Mouse (Mus musculus): ENCODE data around the gene Trim80. TPM values are rescaled to one million over a fixed set of nuclear protein-coding genes. Genes with fewer than 3 reads are reported as not detected.

Gene Trim80
- total RNA-seq, 2 experiments from 2014 or later = not detected

Small RNA genes within 50 kb of the gene (microRNA-seq; reads per million reads assigned to microRNA genes)
- 0 reads per million in 2 experiments for gene Mir3968

Other genes starting within 250 kb of the Trim80 start
- gene Grin2c, start 173.3 kb upstream of the Trim80 start, total RNA-seq (2021) = 10 to 100 TPM; 43.5 to 50.9 TPM
- gene Fdxr, start 163.5 kb upstream of the Trim80 start, total RNA-seq (2021) = 10 to 100 TPM; 20.9 to 24.2 TPM
- gene Fads6, start 142.9 kb upstream of the Trim80 start, total RNA-seq (2021) = 10 to 100 TPM; 12.9 to 13.7 TPM
- under 1 TPM in 1 of 2 experiments, not detected in 1; 0.52 TPM for gene Otop2, start 133.4 kb upstream of the Trim80 start, total RNA-seq (2021)
- gene Ush1g, start 118.5 kb upstream of the Trim80 start, total RNA-seq (2021) = under 1 TPM; 0.30 to 0.35 TPM
- under 1 TPM in 1 of 2 experiments, not detected in 1; 0.22 TPM for gene Otop3, start 105.8 kb upstream of the Trim80 start, total RNA-seq (2021)
- 100 to 1,000 TPM; 106 to 109 TPM for gene Hid1, start 72.8 kb upstream of the Trim80 start, total RNA-seq (2021)
- gene Cdr2l, start 58.6 kb upstream of the Trim80 start, total RNA-seq (2021) = 10 to 100 TPM; 25.3 to 25.7 TPM
- gene Mrpl58, start 36.8 kb upstream of the Trim80 start, total RNA-seq (2021) = 100 to 1,000 TPM in 1 of 2 experiments, 10 to 100 TPM in 1; 98.1 to 105 TPM
- 100 to 1,000 TPM; 478 to 524 TPM for gene Atp5h, start 20.6 kb upstream of the Trim80 start, total RNA-seq (2021)
- 10 to 100 TPM; 69.2 to 77.4 TPM for gene Kctd2, start 20.4 kb upstream of the Trim80 start, total RNA-seq (2021)
- gene Slc16a5, start 21.9 kb downstream of the Trim80 start, total RNA-seq (2021) = not detected
- gene Armc7, start 35.1 kb downstream of the Trim80 start, total RNA-seq (2021) = 10 to 100 TPM; 10.9 to 11.2 TPM
- gene Nt5c, start 51.3 kb downstream of the Trim80 start, total RNA-seq (2021) = 10 to 100 TPM; 62.5 to 67.8 TPM
- 100 to 1,000 TPM; 138 to 161 TPM for gene Jpt1, start 73.8 kb downstream of the Trim80 start, total RNA-seq (2021)
- 100 to 1,000 TPM; 324 to 344 TPM for gene Sumo2, start 95.7 kb downstream of the Trim80 start, total RNA-seq (2021)
- gene Nup85, start 123.9 kb downstream of the Trim80 start, total RNA-seq (2021) = 10 to 100 TPM; 49.8 to 60.7 TPM
- gene Mrps7, start 163.4 kb downstream of the Trim80 start, total RNA-seq (2021) = 10 to 100 TPM; 48.8 to 61.3 TPM
- gene Gga3, start 163.5 kb downstream of the Trim80 start, total RNA-seq (2021) = 10 to 100 TPM; 68.7 to 80.7 TPM
- gene Mif4gd, start 172.4 kb downstream of the Trim80 start, total RNA-seq (2021) = 10 to 100 TPM; 21.0 to 21.2 TPM
- gene Slc25a19, start 187.8 kb downstream of the Trim80 start, total RNA-seq (2021) = 10 to 100 TPM; 64.0 to 66.0 TPM

All from layer of hippocampus, postnatal 36 days (tissue).